10 mouse cellular contexts compared by ENCODE assay signal in genomic region chr6:39555648-39555945, GRCm38 (mm10). TPM values are rescaled to one million over a fixed set of nuclear protein-coding genes. Genes with fewer than 3 reads are reported as not detected.
DNase-seq lines count a peak whose midpoint lies in the region; ATAC-seq lines count a peak whose summit lies in the region.
"Had no signal": no experiment of that assay in that cellular context is flagged by ENCODE, and none has a peak within 500 bp of the region (broad histone marks: within the 10 kb centered on the region; RNA-seq: fewer than 3 reads in every experiment).

No protein-coding gene starts in this region.

- ATAC-seq in kidney, embryonic 16.5 days (ENCODE audit: low FRiP score, low TSS enrichment), result no peak
- no peak for ATAC-seq in embryonic facial prominence, embryonic 14.5 days (ENCODE audit: low read depth)
- ATAC-seq in hindbrain, embryonic 16.5 days, result no peak
- no peak for ATAC-seq in neural tube, embryonic 14.5 days (ENCODE audit: low read depth)
- ATAC-seq in erythroid progenitor cell, adult 5-6 weeks (replicated peaks; ENCODE audit: low FRiP score, poor library complexity, severe bottlenecking), result no peak

- H3K27me3 ChIP-seq in kidney, embryonic 16.5 days (ENCODE audit: insufficient read depth, low read length), result no peaks in the 10 kb centered on the region
- no peaks in the 10 kb centered on the region for H3K27me3 ChIP-seq in embryonic facial prominence, embryonic 14.5 days (replicated peaks; ENCODE audit: control insufficient read depth, insufficient read depth, low read length)
- H3K27me3 ChIP-seq in hindbrain, embryonic 16.5 days (replicated peaks; ENCODE audit: control insufficient read depth, insufficient read depth, low read length), result no peaks in the 10 kb centered on the region
- no peaks in the 10 kb centered on the region for H3K27me3 ChIP-seq in neural tube, embryonic 14.5 days (ENCODE audit: control insufficient read depth, insufficient read depth, low read length)

- no peak overlapping the region for H3K27ac ChIP-seq in kidney, embryonic 16.5 days (ENCODE audit: low read length)
- H3K27ac ChIP-seq in embryonic facial prominence, embryonic 14.5 days (replicated peaks; ENCODE audit: low read depth, low read length), result no peak overlapping the region
- no peak overlapping the region for H3K27ac ChIP-seq in hindbrain, embryonic 16.5 days (ENCODE audit: low read depth, low read length)
- H3K27ac ChIP-seq in neural tube, embryonic 14.5 days (ENCODE audit: low read depth, low read length), result no peak overlapping the region
- H3K27ac ChIP-seq: macrophage had no signal

- 71% methylated on average over 2 of the region's 2 CpGs for WGBS in kidney, embryonic 16.5 days
- WGBS in embryonic facial prominence, embryonic 14.5 days, result 74% methylated on average over 2 of the region's 2 CpGs
- WGBS in hindbrain, embryonic 16.5 days, result 41% methylated on average over 2 of the region's 2 CpGs
- 60% methylated on average over 2 of the region's 2 CpGs for WGBS in neural tube, embryonic 14.5 days

- no peak overlapping the region for H3K9ac ChIP-seq in kidney, embryonic 16.5 days (replicated peaks; ENCODE audit: low read length)
- no peak overlapping the region for H3K9ac ChIP-seq in embryonic facial prominence, embryonic 14.5 days (ENCODE audit: low read depth, low read length)
- peak overlapping the region; percentile 42 for H3K9ac ChIP-seq in hindbrain, embryonic 16.5 days (ENCODE audit: low read depth, low read length)
- H3K9ac ChIP-seq in neural tube, embryonic 14.5 days (replicated peaks; ENCODE audit: low read depth, low read length), result peak overlapping the region; percentile 28; the same call in 1 of the 2 replicates

- H3K9me3 ChIP-seq in kidney, embryonic 16.5 days (ENCODE audit: low read length), result no peaks in the 10 kb centered on the region
- no peaks in the 10 kb centered on the region for H3K9me3 ChIP-seq in embryonic facial prominence, embryonic 14.5 days (ENCODE audit: control insufficient read depth, low read length)
- H3K9me3 ChIP-seq in hindbrain, embryonic 16.5 days (ENCODE audit: control insufficient read depth, low read length), result no peaks in the 10 kb centered on the region
- no peaks in the 10 kb centered on the region for H3K9me3 ChIP-seq in neural tube, embryonic 14.5 days (ENCODE audit: control insufficient read depth, low read length)

- peaks cover 46% of the 10 kb centered on the region for H3K4me1 ChIP-seq in kidney, embryonic 16.5 days (ENCODE audit: insufficient read depth, low read length)
- H3K4me1 ChIP-seq in embryonic facial prominence, embryonic 14.5 days (ENCODE audit: control insufficient read depth, insufficient read depth, low read length), result peaks cover 23% of the 10 kb centered on the region
- peaks cover 32% of the 10 kb centered on the region for H3K4me1 ChIP-seq in hindbrain, embryonic 16.5 days (ENCODE audit: control insufficient read depth, insufficient read depth, low read depth, low read length)
- H3K4me1 ChIP-seq in neural tube, embryonic 14.5 days (ENCODE audit: control insufficient read depth, insufficient read depth, low read length), result peaks cover 25% of the 10 kb centered on the region

- no peaks in the 10 kb centered on the region for H3K36me3 ChIP-seq in kidney, embryonic 16.5 days (ENCODE audit: insufficient read depth, low read length)
- no peaks in the 10 kb centered on the region for H3K36me3 ChIP-seq in embryonic facial prominence, embryonic 14.5 days (ENCODE audit: control insufficient read depth, insufficient read depth, low read length)
- H3K36me3 ChIP-seq in hindbrain, embryonic 16.5 days (ENCODE audit: control insufficient read depth, insufficient read depth, low read length), result no peaks in the 10 kb centered on the region
- no peaks in the 10 kb centered on the region for H3K36me3 ChIP-seq in neural tube, embryonic 14.5 days (ENCODE audit: control insufficient read depth, insufficient read depth, low read length)

- peak overlapping the region; percentile 62; the same call in 1 of the 2 replicates for H3K4me3 ChIP-seq in kidney, embryonic 16.5 days (ENCODE audit: low read length)
- H3K4me3 ChIP-seq in embryonic facial prominence, embryonic 14.5 days (ENCODE audit: low read depth, low read length), result peak overlapping the region; percentile 89; the same call in 1 of the 2 replicates
- H3K4me3 ChIP-seq in hindbrain, embryonic 16.5 days (ENCODE audit: low read length), result peak overlapping the region; percentile 66
- peak overlapping the region; percentile 73; the same call in 1 of the 2 replicates for H3K4me3 ChIP-seq in neural tube, embryonic 14.5 days (ENCODE audit: low read depth, low read length)

- DNase-seq in kidney, adult 18-20 months, result no peak
- DNase-seq in embryonic facial prominence, embryonic 14.5 days (ENCODE audit: low spot score), result no peak
- no peak for DNase-seq in c-Kit-positive CD71-positive TER-119-positive erythroid progenitor cells, embryonic 14.5 days (ENCODE audit: low spot score)
- DNase-seq in layer of hippocampus, postnatal 10 days (ENCODE audit: low spot score in 2 of 2), result no peak

- H3K4me2 ChIP-seq in kidney, embryonic 16.5 days (replicated peaks; ENCODE audit: low read depth, low read length), result peak overlapping the region; percentile 73
- peak overlapping the region; percentile 67 for H3K4me2 ChIP-seq in embryonic facial prominence, embryonic 14.5 days (ENCODE audit: low read depth, low read length)
- H3K4me2 ChIP-seq in hindbrain, embryonic 16.5 days (ENCODE audit: low read length), result peak overlapping the region; percentile 64
- H3K4me2 ChIP-seq in neural tube, embryonic 14.5 days (ENCODE audit: low read depth, low read length), result peak overlapping the region; percentile 40

RNA-seq across cellular contexts. Expression of gene Dennd2a, which starts 2.1 kb away (rescaled TPM):
- polyA plus RNA-seq in kidney, embryonic 16.5 days (2015; fragmentation: Nextera tagmentation; extraction: Ambion mirVana), result 20.6 and 20.9 TPM in 2 replicates
- 24.0 and 28.4 TPM in 2 replicates for polyA plus RNA-seq in embryonic facial prominence, embryonic 14.5 days (2014; fragmentation: Nextera tagmentation; extraction: Ambion mirVana)
- polyA plus RNA-seq in hindbrain, embryonic 16.5 days (2015; fragmentation: Nextera tagmentation; extraction: Ambion mirVana), result 12.8 and 17.6 TPM in 2 replicates
- 20.1 and 24.5 TPM in 2 replicates for polyA plus RNA-seq in neural tube, embryonic 14.5 days (2014; fragmentation: Nextera tagmentation; extraction: Ambion mirVana)
- total RNA-seq in layer of hippocampus, postnatal 10 days (2021), result 10 to 100 TPM; 33.3 to 33.6 TPM
- 1.3 TPM in 1 of 2 replicates, not detected in the other for total RNA-seq in erythroid progenitor cell, adult 5-6 weeks (2015; ENCODE audit: low replicate concordance)
- total RNA-seq in erythroid progenitor cell, adult 5-6 weeks (2017; ENCODE audit: low replicate concordance), result 0.53 TPM in 1 of 2 replicates, not detected in the other
- total RNA-seq: MEL had no signal

RNA-seq across cellular contexts. Expression of gene Adck2, which starts 18.1 kb away (rescaled TPM):
- 31.7 and 32.8 TPM in 2 replicates for polyA plus RNA-seq in kidney, embryonic 16.5 days (2015; fragmentation: Nextera tagmentation; extraction: Ambion mirVana)
- 27.3 and 32.8 TPM in 2 replicates for polyA plus RNA-seq in embryonic facial prominence, embryonic 14.5 days (2014; fragmentation: Nextera tagmentation; extraction: Ambion mirVana)
- polyA plus RNA-seq in hindbrain, embryonic 16.5 days (2015; fragmentation: Nextera tagmentation; extraction: Ambion mirVana), result 42.6 and 47.9 TPM in 2 replicates
- polyA plus RNA-seq in neural tube, embryonic 14.5 days (2014; fragmentation: Nextera tagmentation; extraction: Ambion mirVana), result 30.3 and 45.1 TPM in 2 replicates
- total RNA-seq in layer of hippocampus, postnatal 10 days (2021), result 10 to 100 TPM; 26.4 to 28.1 TPM
- 9.7 TPM in 1 of 2 replicates, not detected in the other for total RNA-seq in erythroid progenitor cell, adult 5-6 weeks (2015; ENCODE audit: low replicate concordance)
- total RNA-seq in erythroid progenitor cell, adult 5-6 weeks (2017; ENCODE audit: low replicate concordance), result 0.76 and 1.4 TPM in 2 replicates

RNA-seq across cellular contexts. Expression of gene Gm42420, which starts 30.0 kb away (rescaled TPM):
- polyA plus RNA-seq in kidney, embryonic 16.5 days (2015; fragmentation: Nextera tagmentation; extraction: Ambion mirVana), result 3.8 TPM in 1 of 2 replicates, not detected in the other
- not detected in 2 replicates for polyA plus RNA-seq in embryonic facial prominence, embryonic 14.5 days (2014; fragmentation: Nextera tagmentation; extraction: Ambion mirVana)
- polyA plus RNA-seq in hindbrain, embryonic 16.5 days (2015; fragmentation: Nextera tagmentation; extraction: Ambion mirVana), result 1.6 and 1.9 TPM in 2 replicates
- 1.1 TPM in 2 replicates for polyA plus RNA-seq in neural tube, embryonic 14.5 days (2014; fragmentation: Nextera tagmentation; extraction: Ambion mirVana)
- not detected for total RNA-seq in layer of hippocampus, postnatal 10 days (2021)
- not detected in 2 replicates for total RNA-seq in erythroid progenitor cell, adult 5-6 weeks (2015; ENCODE audit: low replicate concordance)
- not detected in 2 replicates for total RNA-seq in erythroid progenitor cell, adult 5-6 weeks (2017; ENCODE audit: low replicate concordance)
- polyA plus RNA-seq: macrophage had no signal

RNA-seq across cellular contexts. Expression of gene Ndufb2, which starts 36.8 kb away (rescaled TPM):
- polyA plus RNA-seq in kidney, embryonic 16.5 days (2015; fragmentation: Nextera tagmentation; extraction: Ambion mirVana), result 326 and 331 TPM in 2 replicates
- polyA plus RNA-seq in embryonic facial prominence, embryonic 14.5 days (2014; fragmentation: Nextera tagmentation; extraction: Ambion mirVana), result 343 and 390 TPM in 2 replicates
- 482 and 563 TPM in 2 replicates for polyA plus RNA-seq in hindbrain, embryonic 16.5 days (2015; fragmentation: Nextera tagmentation; extraction: Ambion mirVana)
- 430 and 561 TPM in 2 replicates for polyA plus RNA-seq in neural tube, embryonic 14.5 days (2014; fragmentation: Nextera tagmentation; extraction: Ambion mirVana)
- 100 to 1,000 TPM; 183 to 201 TPM for total RNA-seq in layer of hippocampus, postnatal 10 days (2021)
- 14.7 and 16.2 TPM in 2 replicates for total RNA-seq in erythroid progenitor cell, adult 5-6 weeks (2015; ENCODE audit: low replicate concordance)
- 10.5 and 24.9 TPM in 2 replicates for total RNA-seq in erythroid progenitor cell, adult 5-6 weeks (2017; ENCODE audit: low replicate concordance)

Comparison
In these comparisons a context has a peak if more than half of its experiments do, and no peak if none do; other contexts are left out.
1. H3K9ac ChIP-seq: peak in hindbrain, embryonic 16.5 days (single experiment) and neural tube, embryonic 14.5 days (single experiment); none in kidney, embryonic 16.5 days (single experiment) and embryonic facial prominence, embryonic 14.5 days (single experiment).
2. Peak in every context shown above with its lines, with median percentiles within 50 percentile points of each other: H3K4me2 ChIP-seq and H3K4me3 ChIP-seq.